21 mouse cellular contexts compared by ENCODE assay signal in genomic region chr1:183644001-183644400, GRCm38 (mm10).
A peak's percentile ranks its signal among the peaks of the same experiment; 100 is the strongest.
DNase-seq lines count a peak whose midpoint lies in the region; ATAC-seq lines count a peak whose summit lies in the region.
"Had no signal": no experiment of that assay in that cellular context is flagged by ENCODE, and none has a peak within 500 bp of the region (broad histone marks: within the 10 kb centered on the region; RNA-seq: fewer than 3 reads in every experiment).

No protein-coding gene starts in this region.

- no peak overlapping the region for H3K9ac ChIP-seq in intestine, embryonic 16.5 days (ENCODE audit: low read depth, low read length)
- H3K9ac ChIP-seq: forebrain, embryonic 15.5 days; heart, embryonic 12.5 days; hindbrain, embryonic 13.5 days; kidney, embryonic 15.5 days; limb, embryonic 15.5 days had no signal

- peak; percentile 25 for DNase-seq in kidney, postnatal 10 days
- DNase-seq in kidney, postnatal 25 days: no peak
- peak; percentile 66 for DNase-seq in urinary bladder, postnatal 14 days (ENCODE audit: low spot score)
- no peak for DNase-seq in urinary bladder, postnatal 4 days (ENCODE audit: low spot score in 2 of 2)
- DNase-seq in lung, postnatal 10 days: peak; percentile 49
- no peak for DNase-seq in heart, adult 9 months (ENCODE audit: low spot score in 2 of 2)
- DNase-seq: adrenal gland, postnatal 36 days; cerebellum, adult 11-12 months; cerebellum, postnatal 14 days; midbrain, embryonic 14.5 days; thymus, adult 18-20 months; thymus, postnatal 4 days had no signal

- no peaks in the 10 kb centered on the region for H3K4me1 ChIP-seq in intestine, embryonic 16.5 days (ENCODE audit: control insufficient read depth, insufficient read depth, low read length)
- H3K4me1 ChIP-seq: forebrain, embryonic 15.5 days; hindbrain, embryonic 13.5 days; limb, embryonic 15.5 days; megakaryocyte, embryonic 14.5 days had no signal

- no peak overlapping the region for H3K4me3 ChIP-seq in intestine, embryonic 16.5 days (ENCODE audit: low read length)
- H3K4me3 ChIP-seq: forebrain, embryonic 15.5 days; heart, embryonic 12.5 days; hindbrain, embryonic 13.5 days; kidney, embryonic 15.5 days; limb, embryonic 15.5 days; megakaryocyte, embryonic 14.5 days had no signal

- ATAC-seq in intestine, embryonic 16.5 days: no peak
- ATAC-seq: forebrain, embryonic 15.5 days; inflammation-experienced regulatory T-cells, adult 6 months had no signal

- no peaks in the 10 kb centered on the region for H3K27me3 ChIP-seq in intestine, embryonic 16.5 days (replicated peaks; ENCODE audit: control insufficient read depth, insufficient read depth, low read length)
- H3K27me3 ChIP-seq: CH12.LX; forebrain, embryonic 15.5 days; heart, embryonic 12.5 days; hindbrain, embryonic 13.5 days; kidney, embryonic 15.5 days; limb, embryonic 15.5 days; megakaryocyte, embryonic 14.5 days had no signal

- no peak overlapping the region for H3K27ac ChIP-seq in intestine, embryonic 16.5 days (ENCODE audit: low read length)
- H3K27ac ChIP-seq: forebrain, embryonic 15.5 days; hindbrain, embryonic 13.5 days; kidney, embryonic 15.5 days; limb, embryonic 15.5 days had no signal

- H3K36me3 ChIP-seq in intestine, embryonic 16.5 days (ENCODE audit: control insufficient read depth, insufficient read depth, low read length): no peaks in the 10 kb centered on the region
- H3K36me3 ChIP-seq: forebrain, embryonic 15.5 days; heart, embryonic 12.5 days; hindbrain, embryonic 13.5 days; kidney, embryonic 15.5 days; limb, embryonic 15.5 days had no signal

- H3K9me3 ChIP-seq in intestine, embryonic 16.5 days (ENCODE audit: control insufficient read depth, low read length): no peaks in the 10 kb centered on the region
- H3K9me3 ChIP-seq: forebrain, embryonic 15.5 days; hindbrain, embryonic 13.5 days; kidney, embryonic 15.5 days; limb, embryonic 15.5 days had no signal

- H3K4me2 ChIP-seq in intestine, embryonic 16.5 days (ENCODE audit: low read depth, low read length): no peak overlapping the region
- H3K4me2 ChIP-seq: forebrain, embryonic 15.5 days; heart, embryonic 12.5 days; hindbrain, embryonic 13.5 days; kidney, embryonic 15.5 days; limb, embryonic 15.5 days had no signal

- whole genome bisulfite sequencing in intestine, embryonic 16.5 days: 39% methylated on average over 2 of the region's 2 CpGs

Comparison
In these comparisons a context has a peak if more than half of its experiments do, and no peak if none do; other contexts are left out.
1. DNase-seq: peak in kidney, postnatal 10 days (single experiment), urinary bladder, postnatal 14 days (single experiment) and lung, postnatal 10 days (single experiment); none in kidney, postnatal 25 days (0 of 2), urinary bladder, postnatal 4 days (0 of 2) and heart, adult 9 months (0 of 2).